Mouse (Mus musculus) erythroblast, embryonic 14.5 days (primary cell): ENCODE results near the gene Lgi4. TPM values are rescaled to one million over a fixed set of nuclear protein-coding genes. Genes with fewer than 3 reads are reported as not detected.

ENCODE experiments used
- H3K27me3 ChIP-seq: 2 replicates; pipeline ENCODE4 v1.6.1; 2012; ENCODE audit warnings: inconsistent platforms; ENCODE audit not compliant: control insufficient read depth
- H3K36me3 ChIP-seq: 2 replicates; pipeline ENCODE4 v1.6.1; 2012; ENCODE audit warnings: mild to moderate bottlenecking, inconsistent platforms; ENCODE audit not compliant: control insufficient read depth
- H3K4me1 ChIP-seq: 2 replicates; pipeline ENCODE4 v1.6.1; 2012; ENCODE audit warnings: inconsistent platforms; ENCODE audit not compliant: control insufficient read depth
- H3K4me3 ChIP-seq: replicated peaks from 2 replicates; pipeline ENCODE3; 2012; ENCODE audit warnings: moderate library complexity, mild to moderate bottlenecking, inconsistent platforms
- H3K9me3 ChIP-seq: 2 replicates; pipeline ENCODE4 v1.6.1; 2012; ENCODE audit warnings: low read length, inconsistent platforms, mixed read lengths; ENCODE audit not compliant: control insufficient read depth
- GATA1 ChIP-seq: IDR thresholded peaks from 2 replicates; pipeline ENCODE4 v1.6.1; 2012; ENCODE audit warnings: low read length, inconsistent platforms, mixed read lengths
- TAL1 ChIP-seq: IDR thresholded peaks from 3 replicates; pipeline ENCODE4 v1.6.1; 2012; ENCODE audit warnings: low read length, inconsistent platforms, mixed read lengths
- polyA plus RNA-seq: library from polyadenylated mRNA; stranded (reverse); fragments of >175 nt; gene quantifications from 2 replicates; pipeline ENCODE4 v1.2.3, GENCODE M21; 2012

Lgi4 gene
- polyA plus RNA-seq, 1 experiment: not detected

DNA sequence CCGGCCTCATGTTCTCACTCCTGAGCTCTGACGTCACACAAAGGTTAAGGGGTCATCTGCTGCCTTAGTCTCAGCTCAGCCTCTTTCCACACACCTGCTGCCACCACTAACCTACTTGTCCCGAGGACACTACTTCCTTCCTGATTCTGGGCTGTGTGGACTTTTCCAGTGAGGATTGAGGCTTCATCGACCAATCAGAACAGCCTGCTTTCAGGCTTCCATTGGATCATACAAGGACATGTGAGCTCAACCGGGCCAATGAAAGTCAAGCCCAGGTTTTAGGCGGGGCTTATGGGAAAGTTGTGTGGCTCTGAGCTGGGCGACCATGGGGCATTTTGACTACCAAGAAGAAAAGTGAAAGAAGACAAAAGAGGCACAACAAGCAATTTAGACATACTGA is 22.2 kb upstream of the Lgi4 start:
- no peaks in the 10 kb centered on the region for H3K9me3 ChIP-seq
- no peak overlapping the region for H3K4me3 ChIP-seq
- H3K27me3 ChIP-seq: peaks cover 13% of the 10 kb centered on the region
- TF ChIP-seq GATA1 (no peak), TAL1 (no peak)
- no peaks in the 10 kb centered on the region for H3K4me1 ChIP-seq
- no peaks in the 10 kb centered on the region for H3K36me3 ChIP-seq

DNA sequence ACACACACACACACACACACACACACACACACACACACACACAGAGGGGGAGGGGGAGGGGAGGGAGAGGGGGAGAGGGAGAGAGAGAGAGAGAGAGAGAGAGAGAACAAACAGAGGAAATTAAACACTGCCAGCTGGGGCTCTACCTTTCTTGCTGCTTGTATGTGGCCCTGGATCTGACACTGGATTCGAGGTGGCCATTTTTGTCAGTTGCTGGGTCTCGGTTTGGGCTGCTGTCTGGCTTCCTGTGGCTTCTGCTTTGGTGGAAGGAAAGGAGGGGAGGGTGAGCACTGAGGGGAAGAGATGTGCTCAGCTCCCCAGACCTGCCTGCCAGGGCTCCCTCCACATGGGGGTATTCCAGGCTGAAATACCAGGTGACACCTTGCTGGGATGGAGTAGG is 21.5 kb upstream of the Lgi4 start:
- no peaks in the 10 kb centered on the region for H3K36me3 ChIP-seq
- no peaks in the 10 kb centered on the region for H3K9me3 ChIP-seq
- no peak overlapping the region for H3K4me3 ChIP-seq
- no peaks in the 10 kb centered on the region for H3K4me1 ChIP-seq
- peaks cover 19% of the 10 kb centered on the region for H3K27me3 ChIP-seq
- no peak for TF ChIP-seq GATA1
- TF ChIP-seq TAL1: no peak

DNA sequence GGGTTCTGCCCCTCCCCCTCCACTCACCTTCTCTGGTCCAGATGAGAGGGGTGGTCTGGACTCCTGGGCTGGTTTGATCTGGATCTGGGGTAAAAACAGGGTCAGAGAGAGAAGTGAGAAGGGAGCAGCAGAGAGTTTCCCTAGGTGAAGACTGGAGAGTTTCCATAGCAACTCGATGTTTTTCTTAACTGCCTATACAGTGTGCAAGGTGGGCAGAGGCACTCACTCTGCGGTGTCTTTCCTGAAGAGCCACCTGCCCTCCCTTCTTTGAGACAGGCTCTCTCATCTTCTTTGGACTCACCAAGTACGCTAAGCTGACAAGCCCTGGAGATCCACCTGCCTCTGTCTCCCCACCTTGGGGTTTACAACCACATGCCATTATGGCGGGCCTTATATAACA is 20.1 kb upstream of the Lgi4 start:
- no peak overlapping the region for H3K4me3 ChIP-seq
- no peak for TF ChIP-seq GATA1
- no peak for TF ChIP-seq TAL1
- peaks cover 22% of the 10 kb centered on the region for H3K27me3 ChIP-seq
- no peaks in the 10 kb centered on the region for H3K4me1 ChIP-seq
- H3K36me3 ChIP-seq: no peaks in the 10 kb centered on the region
- no peaks in the 10 kb centered on the region for H3K9me3 ChIP-seq

DNA sequence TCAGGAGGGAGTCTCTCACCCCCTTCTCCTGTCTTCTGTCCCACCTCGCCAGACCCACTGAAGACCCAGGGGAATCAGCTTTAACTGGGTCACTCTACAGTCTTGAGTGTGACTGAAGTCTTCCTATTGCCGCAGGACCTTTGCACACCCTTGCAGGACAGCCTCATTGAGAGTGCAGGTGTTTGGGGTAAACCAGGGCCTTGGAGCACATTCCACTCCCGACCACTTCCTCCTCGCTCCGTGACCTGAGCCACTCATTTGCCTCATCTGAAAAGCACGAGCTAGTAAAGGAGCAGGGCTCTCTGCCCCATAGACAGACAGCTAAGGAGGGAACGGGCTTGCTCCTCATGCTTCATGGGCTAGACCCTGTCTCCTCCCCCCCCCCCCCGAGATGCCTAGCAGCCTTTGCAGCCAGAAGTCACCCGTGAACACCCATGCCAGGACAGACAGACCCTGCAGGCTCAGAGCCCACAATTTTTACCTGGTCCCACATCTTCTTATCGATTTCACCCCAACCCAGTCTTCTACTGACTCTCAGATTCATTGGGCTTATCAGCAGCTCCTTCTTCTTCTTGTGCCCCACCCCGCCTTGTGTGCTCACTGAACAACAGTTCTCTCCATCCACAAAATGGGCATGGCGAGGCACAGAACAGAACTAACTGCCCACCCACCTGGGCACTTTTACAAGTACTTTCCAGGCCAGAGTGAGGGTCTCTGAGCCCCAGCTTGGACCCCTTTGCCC is 18.7 kb upstream of the Lgi4 start:
- no peaks in the 10 kb centered on the region for H3K36me3 ChIP-seq
- no peaks in the 10 kb centered on the region for H3K9me3 ChIP-seq
- no peaks in the 10 kb centered on the region for H3K4me1 ChIP-seq
- peaks cover 22% of the 10 kb centered on the region for H3K27me3 ChIP-seq
- TF ChIP-seq GATA1 (no peak), TAL1 (no peak)
- no peak overlapping the region for H3K4me3 ChIP-seq

GRCm38 (mm10) chr7:31041023-31041407 is 18.1 kb upstream of the Lgi4 start:
- Histone ChIP-seq H3K9me3 (no peaks in the 10 kb centered on the region), H3K4me3 (no peak overlapping the region), H3K4me1 (no peaks in the 10 kb centered on the region), H3K36me3 (no peaks in the 10 kb centered on the region), H3K27me3 (peaks cover 22% of the 10 kb centered on the region)
- TF ChIP-seq GATA1 (no peak), TAL1 (no peak)

- no peak overlapping the region for H3K4me3 ChIP-seq
- peaks cover 22% of the 10 kb centered on the region for H3K27me3 ChIP-seq
- H3K4me1 ChIP-seq: no peaks in the 10 kb centered on the region
- no peaks in the 10 kb centered on the region for H3K36me3 ChIP-seq
- TF ChIP-seq TAL1: no peak
- no peak for TF ChIP-seq GATA1
- H3K9me3 ChIP-seq: no peaks in the 10 kb centered on the region
Observed at GRCm38 (mm10) chr7:31041662-31042315, 17.4 kb upstream of the Lgi4 start.

GRCm38 (mm10) chr7:31042431-31042910 is 16.7 kb upstream of the Lgi4 start, which contains the start of gene Fxyd5:
Fxyd5 (minus strand) TSS chr7:31042481.
- H3K4me3 ChIP-seq: no peak within 1 kb of the TSS
- H3K4me1 ChIP-seq: no peaks in the 10 kb centered on the region
- TF ChIP-seq GATA1: no peak
- no peak for TF ChIP-seq TAL1
- H3K27me3 ChIP-seq: peaks cover 22% of the 10 kb centered on the region
- H3K9me3 ChIP-seq: no peaks in the 10 kb centered on the region
- H3K36me3 ChIP-seq: no peaks in the 10 kb centered on the region

DNA sequence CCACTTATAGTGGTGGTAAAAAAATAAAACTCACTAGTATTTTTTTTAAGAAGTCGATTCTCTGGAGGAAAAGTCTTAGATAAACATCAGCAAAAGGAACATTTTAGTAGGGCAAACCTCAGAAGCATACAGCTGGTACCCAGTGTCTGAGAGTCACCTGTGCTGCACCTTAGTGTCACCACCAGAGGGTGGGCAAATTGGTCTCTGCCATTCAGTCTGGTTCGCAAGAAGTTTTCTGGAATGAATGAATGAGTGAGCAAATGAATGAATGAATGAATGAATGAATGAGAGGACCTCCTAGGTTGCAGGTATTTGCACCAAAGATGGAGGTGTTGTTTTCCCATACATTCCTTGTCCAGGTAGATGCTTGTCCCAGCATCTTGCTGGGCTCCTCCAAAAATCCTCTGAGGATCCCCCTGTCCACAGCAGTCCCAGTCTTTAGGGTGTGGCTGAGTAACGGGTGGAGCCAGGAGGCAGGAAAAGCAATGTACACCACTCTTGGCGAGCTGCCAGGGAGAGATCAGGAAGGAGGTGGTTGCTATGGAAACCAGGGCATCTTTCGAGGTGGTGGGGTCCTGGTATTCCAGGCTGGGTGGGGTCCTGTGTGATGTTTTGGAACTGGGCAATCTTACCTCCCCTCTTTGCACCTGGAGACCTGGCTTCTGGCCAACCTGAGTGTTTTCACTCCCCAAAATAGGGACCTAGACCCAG is 9.9 kb upstream of the Lgi4 start:
- Histone ChIP-seq H3K4me3 (no peak overlapping the region), H3K36me3 (no peaks in the 10 kb centered on the region), H3K27me3 (peaks cover 44% of the 10 kb centered on the region), H3K4me1 (no peaks in the 10 kb centered on the region; the same call in 1 of the 2 replicates), H3K9me3 (no peaks in the 10 kb centered on the region)
- no peak for TF ChIP-seq TAL1
- no peak for TF ChIP-seq GATA1

- Histone ChIP-seq H3K4me1 (no peaks in the 10 kb centered on the region; the same call in 1 of the 2 replicates), H3K9me3 (no peaks in the 10 kb centered on the region), H3K4me3 (no peak overlapping the region), H3K36me3 (no peaks in the 10 kb centered on the region), H3K27me3 (peaks cover 44% of the 10 kb centered on the region)
- no peak for TF ChIP-seq TAL1
Observed at GRCm38 (mm10) chr7:31049846-31050281, 9.3 kb upstream of the Lgi4 start.
